Mouse (Mus musculus) thymus, adult 2 months (tissue): ENCODE measurements around the gene Otud3.

Source experiments
- CTCF ChIP-seq: fragments of 200-500 bp; IDR thresholded peaks from 2 replicates; pipeline ENCODE4 v1.5.1; 2012; ENCODE audit warnings: mild to moderate bottlenecking, control low read depth, low read length, moderate library complexity, borderline replicate concordance; ENCODE audit not compliant: control insufficient read depth, poor library complexity, insufficient read depth; ENCODE audit errors: extremely low read depth
- POLR2A ChIP-seq: fragments of 200-500 bp; IDR thresholded peaks from 2 replicates; pipeline ENCODE4 v1.6.1; 2012; ENCODE audit warnings: mild to moderate bottlenecking, low read length, control low read depth, moderate library complexity; ENCODE audit not compliant: control insufficient read depth, poor library complexity, insufficient read depth; ENCODE audit errors: extremely low read depth

DNA sequence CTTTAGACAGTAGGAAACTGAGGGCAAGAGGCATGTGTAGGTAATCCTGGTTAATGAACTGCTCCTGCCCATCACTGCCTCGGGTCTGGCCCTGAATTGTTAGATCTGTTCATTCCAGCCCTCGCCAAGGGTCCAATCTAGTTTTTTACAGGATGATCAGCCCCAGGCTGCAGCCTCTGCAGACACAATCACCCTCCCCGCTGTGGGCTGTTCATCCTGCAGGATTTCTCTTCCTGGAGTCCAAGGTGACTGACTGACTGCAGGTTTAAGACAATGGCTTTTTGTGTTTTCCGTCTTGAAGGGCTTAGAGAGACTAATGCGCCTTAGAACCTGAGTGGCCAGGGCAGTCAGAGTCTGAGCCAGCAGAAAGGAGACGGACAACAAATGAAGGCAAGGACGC lies 24.6 kb downstream of the Otud3 start:
- TF ChIP-seq CTCF (no peak), POLR2A (no peak)
